Mouse (Mus musculus): ENCODE data around the gene Foxp1. TPM values are rescaled to one million over a fixed set of nuclear protein-coding genes. Genes with fewer than 3 reads are reported as not detected.

Foxp1 gene
- total and polyA plus RNA-seq, 2 experiments from 2014 or later, result 112 to 167 TPM

- H3K4me1 ChIP-seq (ENCODE audit: insufficient read depth), result no peaks in the 10 kb centered on the region
- 0 out of 2 replicates have a peak, but pooled peaks cover 8% of the 10 kb centered on the region for H3K36me3 ChIP-seq (ENCODE audit: insufficient read depth)
- H3K4me3 ChIP-seq (ENCODE audit: low read depth, low read length), result no peak overlapping the region
- no peak for DNase-seq
- TF ChIP-seq CTCF (IDR thresholded peaks at IDR 0.05; ENCODE audit: low read depth), result no peak
- WGBS, result 71% methylated on average over 8 of the region's 8 CpGs
- no peaks in the 10 kb centered on the region for H3K27me3 ChIP-seq (ENCODE audit: insufficient read depth, low read length)
- H3K9ac ChIP-seq, result peak overlapping the region; percentile 45
- no peak for ATAC-seq
- H3K27ac ChIP-seq (ENCODE audit: low read depth, low read length), result peak overlapping the region; percentile 68
- no peaks in the 10 kb centered on the region for H3K9me3 ChIP-seq (ENCODE audit: low read length)
- H3K4me2 ChIP-seq (ENCODE audit: low read depth), result peak overlapping the region; percentile 30
These were observed 502.8 kb downstream of the Foxp1 start for GRCm38 (mm10) chr6:99019716-99020115.

DNA sequence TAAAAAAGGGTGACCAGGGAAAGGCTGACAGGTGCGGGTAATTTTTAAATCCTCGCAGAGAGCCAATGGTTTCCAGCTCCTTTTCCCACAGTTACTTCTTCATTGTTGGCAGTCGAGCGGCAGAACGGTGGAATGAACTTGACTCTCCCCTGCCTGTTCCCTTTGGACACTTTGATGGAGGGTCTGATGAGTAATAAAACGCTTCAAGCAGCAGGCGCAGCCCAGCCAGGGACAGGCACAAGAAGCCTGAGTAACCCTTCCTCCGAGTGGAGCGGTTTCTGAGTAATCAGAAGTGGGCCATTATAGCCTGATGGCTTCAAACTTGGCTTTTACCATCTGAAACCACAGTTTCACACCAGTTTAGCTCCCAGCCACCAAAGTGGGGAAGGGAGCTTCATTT lies 503.3 kb downstream of the Foxp1 start:
- TF ChIP-seq CTCF (IDR thresholded peaks at IDR 0.05; ENCODE audit: low read depth), result no peak
- 47% methylated on average over 9 of the region's 9 CpGs for WGBS
- Histone ChIP-seq H3K4me2 (ENCODE audit: low read depth) (peak overlapping the region; percentile 30), H3K27ac (ENCODE audit: low read depth, low read length) (peak overlapping the region; percentile 68), H3K27me3 (ENCODE audit: insufficient read depth, low read length) (no peaks in the 10 kb centered on the region), H3K4me3 (ENCODE audit: low read depth, low read length) (no peak overlapping the region), H3K9ac (peak overlapping the region; percentile 45; the same call in 1 of the 2 replicates), H3K36me3 (ENCODE audit: insufficient read depth) (0 out of 2 replicates have a peak, but pooled peaks cover 10% of the 10 kb centered on the region), H3K9me3 (ENCODE audit: low read length) (no peaks in the 10 kb centered on the region), H3K4me1 (ENCODE audit: insufficient read depth) (0 out of 2 replicates have a peak, but pooled peaks cover under 1% of the 10 kb centered on the region)
- no peak for ATAC-seq
- DNase-seq, result peak; percentile 10

DNA sequence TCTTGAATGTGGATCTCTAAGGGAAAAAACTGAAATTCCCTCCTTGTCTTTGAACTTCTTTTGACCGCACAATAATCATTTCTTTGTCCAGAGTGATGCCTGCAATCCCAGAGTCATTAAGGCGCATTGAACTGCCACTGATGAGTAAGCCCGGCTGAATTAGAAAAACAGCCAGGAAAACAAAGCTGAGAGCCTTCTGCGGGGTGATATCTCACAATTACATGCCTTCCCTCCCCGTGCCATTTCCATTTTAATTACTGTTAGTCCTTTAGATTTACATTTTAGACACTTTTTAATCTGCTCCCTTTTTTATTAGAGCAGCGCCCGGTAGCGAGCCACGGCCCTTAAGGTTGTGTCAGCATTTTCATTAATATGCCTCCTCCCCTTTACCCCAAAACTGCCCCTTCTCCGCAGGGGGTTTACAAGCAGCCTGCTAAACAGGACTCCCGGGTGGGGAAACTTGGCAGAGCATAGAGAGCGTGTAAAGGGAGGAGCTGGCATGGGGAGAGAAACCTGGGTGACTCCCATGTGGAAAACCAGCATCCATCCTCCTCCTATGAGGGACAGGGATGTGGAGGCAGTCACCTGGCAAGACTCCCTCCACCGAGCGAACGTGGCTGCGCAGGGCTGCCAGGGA lies 508.5 kb downstream of the Foxp1 start:
- peak overlapping the region; percentile 19 for H3K9ac ChIP-seq
- 16% methylated on average over 16 of the region's 16 CpGs for WGBS
- no peak overlapping the region; the same call in 1 of the 2 replicates for H3K4me2 ChIP-seq (ENCODE audit: low read depth)
- DNase-seq (no peak), ATAC-seq (no peak; the same call in 1 of the 2 replicates)
- no peak overlapping the region for H3K4me3 ChIP-seq (ENCODE audit: low read depth, low read length)
- peak overlapping the region; percentile 29 for H3K27ac ChIP-seq (ENCODE audit: low read depth, low read length)
- 0 out of 2 replicates have a peak, but pooled peaks cover 6% of the 10 kb centered on the region for H3K4me1 ChIP-seq (ENCODE audit: insufficient read depth)
- no peaks in the 10 kb centered on the region for H3K9me3 ChIP-seq (ENCODE audit: low read length)
- no peaks in the 10 kb centered on the region for H3K27me3 ChIP-seq (ENCODE audit: insufficient read depth, low read length)
- no peak for TF ChIP-seq CTCF (IDR thresholded peaks at IDR 0.05; ENCODE audit: low read depth)
- H3K36me3 ChIP-seq (ENCODE audit: insufficient read depth), result peaks cover 10% of the 10 kb centered on the region; the same call in 1 of the 2 replicates

- ATAC-seq (peak; percentile 44; the same call in 1 of the 2 replicates), DNase-seq (no peak)
- 0 out of 2 replicates have a peak, but pooled peaks cover 6% of the 10 kb centered on the region for H3K4me1 ChIP-seq (ENCODE audit: insufficient read depth)
- no peak overlapping the region; the same call in 1 of the 2 replicates for H3K4me2 ChIP-seq (ENCODE audit: low read depth)
- H3K36me3 ChIP-seq (ENCODE audit: insufficient read depth), result peaks cover 10% of the 10 kb centered on the region; the same call in 1 of the 2 replicates
- 27% methylated on average over 14 of the region's 14 CpGs for WGBS
- H3K9ac ChIP-seq, result no peak overlapping the region; the same call in 1 of the 2 replicates
- no peaks in the 10 kb centered on the region for H3K9me3 ChIP-seq (ENCODE audit: low read length)
- H3K27ac ChIP-seq (ENCODE audit: low read depth, low read length), result peak overlapping the region; percentile 29
- H3K27me3 ChIP-seq (ENCODE audit: insufficient read depth, low read length), result no peaks in the 10 kb centered on the region
- TF ChIP-seq CTCF (IDR thresholded peaks at IDR 0.05; ENCODE audit: low read depth), result no peak
- no peak overlapping the region for H3K4me3 ChIP-seq (ENCODE audit: low read depth, low read length)
These were observed 509.2 kb downstream of the Foxp1 start for GRCm38 (mm10) chr6:99013119-99013865.

- no peak for TF ChIP-seq CTCF (IDR thresholded peaks at IDR 0.05; ENCODE audit: low read depth)
- 76% methylated on average over 8 of the region's 8 CpGs for WGBS
These were observed 510.5 kb downstream of the Foxp1 start for GRCm38 (mm10) chr6:99011895-99012584.

GRCm38 (mm10) chr6:99009771-99010170 lies 512.8 kb downstream of the Foxp1 start:
- ATAC-seq (no peak), DNase-seq (no peak)
- WGBS, result 55% methylated on average over 10 of the region's 10 CpGs
- no peaks in the 10 kb centered on the region for H3K9me3 ChIP-seq (ENCODE audit: low read length)
- H3K4me3 ChIP-seq (ENCODE audit: low read depth, low read length), result no peak overlapping the region
- H3K9ac ChIP-seq, result no peak overlapping the region
- 0 out of 2 replicates have a peak, but pooled peaks cover 6% of the 10 kb centered on the region for H3K4me1 ChIP-seq (ENCODE audit: insufficient read depth)
- TF ChIP-seq CTCF (IDR thresholded peaks at IDR 0.05; ENCODE audit: low read depth), result no peak
- H3K27me3 ChIP-seq (ENCODE audit: insufficient read depth, low read length), result no peaks in the 10 kb centered on the region
- H3K4me2 ChIP-seq (ENCODE audit: low read depth), result no peak overlapping the region
- no peak overlapping the region for H3K27ac ChIP-seq (ENCODE audit: low read depth, low read length)
- peaks cover 3% of the 10 kb centered on the region; the same call in 1 of the 2 replicates for H3K36me3 ChIP-seq (ENCODE audit: insufficient read depth)

More at GRCm38 (mm10) chr6:99011895-99012584, 510.5 kb downstream of the Foxp1 start:
- no peak for DNase-seq
- Histone ChIP-seq H3K36me3 (ENCODE audit: insufficient read depth) (peaks cover 10% of the 10 kb centered on the region; the same call in 1 of the 2 replicates), H3K4me3 (ENCODE audit: low read depth, low read length) (no peak overlapping the region), H3K4me1 (ENCODE audit: insufficient read depth) (0 out of 2 replicates have a peak, but pooled peaks cover 6% of the 10 kb centered on the region), H3K9me3 (ENCODE audit: low read length) (no peaks in the 10 kb centered on the region), H3K27me3 (ENCODE audit: insufficient read depth, low read length) (no peaks in the 10 kb centered on the region), H3K9ac (no peak overlapping the region), H3K27ac (ENCODE audit: low read depth, low read length) (0 out of 2 replicates have a peak overlapping the region, but pooled peaks have one; percentile 35), H3K4me2 (ENCODE audit: low read depth) (no peak overlapping the region)
- ATAC-seq, result no peak
